Mouse (Mus musculus) MN1 (cell line): ENCODE measurements at regions not wholly inside any gene's neighbourhood (a gene's known extent, or its start where the extent isn't known, plus 50 kb on each side); places are given as distances from the start of the nearest gene placed in this dataset.

Experiments used
- DNase-seq: peaks from one replicate; pipeline ENCODE4 v3.0.0-alpha.2; 2016; ENCODE audit warnings: low spot score

- no peak for DNase-seq
Observed at GRCm38 (mm10) chr4:56619803-56620202, 120.1 kb upstream of the Gm26657 start.

DNA sequence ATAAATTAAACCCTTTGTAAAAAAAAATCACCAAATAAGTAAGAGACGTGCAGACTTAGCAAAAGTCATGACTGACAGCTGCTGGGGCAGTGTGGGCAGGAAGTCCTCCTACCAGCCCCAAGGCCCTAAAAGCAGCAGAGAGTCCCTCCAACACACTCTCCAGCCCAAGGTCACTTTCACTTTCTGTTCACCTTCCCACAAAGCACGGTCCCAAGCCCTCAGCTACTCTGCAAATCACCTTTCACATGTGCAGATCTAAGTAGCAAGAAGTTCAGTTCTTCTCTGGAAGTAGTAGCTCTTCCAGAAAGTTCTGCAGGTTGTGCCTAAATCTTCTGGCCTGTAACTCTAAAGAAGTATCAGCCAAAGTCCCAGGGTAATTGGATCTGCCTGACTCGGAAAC, 120.8 kb upstream of the Gm26657 start:
- DNase-seq, result no peak

- no peak for DNase-seq
Observed at GRCm38 (mm10) chr4:56618433-56618832, 121.4 kb upstream of the Gm26657 start.

DNA sequence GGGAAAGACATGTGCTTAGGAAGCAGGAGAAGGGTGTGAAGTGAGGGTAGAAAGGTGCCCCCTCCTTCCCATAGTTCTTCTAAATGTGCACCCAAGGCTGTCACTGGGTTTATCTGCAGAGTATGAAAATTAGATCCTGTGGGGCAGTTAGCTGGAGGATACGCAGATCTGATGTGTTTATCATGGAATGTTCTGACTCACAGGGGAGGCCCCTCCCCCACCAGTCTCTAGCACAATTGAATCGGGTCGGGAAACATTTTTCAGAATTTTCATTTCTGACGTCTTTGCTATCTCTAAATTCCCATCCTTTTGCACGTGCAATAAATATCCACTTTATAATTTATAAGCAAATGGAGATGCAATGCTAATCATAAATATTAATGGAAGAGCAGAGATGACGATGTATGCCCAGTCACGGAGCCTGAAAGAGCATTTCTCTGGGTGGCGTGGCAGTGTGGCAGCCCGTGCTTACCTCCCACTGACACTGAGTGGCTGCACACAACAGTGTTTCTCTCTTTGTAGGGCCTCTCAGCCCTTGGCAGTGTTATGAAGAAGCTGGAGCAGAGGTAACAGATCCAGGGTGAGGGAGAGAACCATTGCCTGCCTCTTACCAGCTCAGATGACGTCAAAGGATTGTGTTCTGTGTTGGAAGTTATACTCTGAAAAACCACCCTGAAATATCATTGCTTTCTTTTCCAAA, 122.1 kb upstream of the Gm26657 start:
- peak; percentile 8 for DNase-seq

GRCm38 (mm10) chr4:56612325-56612724, 127.5 kb upstream of the Gm26657 start:
- no peak for DNase-seq

DNA sequence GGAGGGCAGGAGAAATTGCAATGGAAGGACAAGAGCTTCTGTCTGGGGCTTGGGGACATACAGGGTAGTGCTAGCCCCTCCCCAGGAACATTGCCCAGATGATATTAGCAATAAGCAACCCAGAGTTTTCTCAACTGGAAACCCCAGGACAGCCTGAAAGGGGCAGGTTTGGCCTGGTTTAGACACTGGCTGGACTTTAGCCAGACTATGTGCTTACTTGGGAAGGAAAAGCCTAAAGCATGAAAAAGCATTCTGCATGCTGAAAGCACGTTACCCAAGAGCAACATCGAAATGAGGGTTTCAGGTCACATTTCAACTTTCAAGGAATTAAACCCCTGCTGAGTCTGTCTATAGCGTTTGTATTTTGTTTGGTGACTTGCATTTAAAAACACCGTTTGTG, 128.1 kb upstream of the Gm26657 start:
- no peak for DNase-seq

DNA sequence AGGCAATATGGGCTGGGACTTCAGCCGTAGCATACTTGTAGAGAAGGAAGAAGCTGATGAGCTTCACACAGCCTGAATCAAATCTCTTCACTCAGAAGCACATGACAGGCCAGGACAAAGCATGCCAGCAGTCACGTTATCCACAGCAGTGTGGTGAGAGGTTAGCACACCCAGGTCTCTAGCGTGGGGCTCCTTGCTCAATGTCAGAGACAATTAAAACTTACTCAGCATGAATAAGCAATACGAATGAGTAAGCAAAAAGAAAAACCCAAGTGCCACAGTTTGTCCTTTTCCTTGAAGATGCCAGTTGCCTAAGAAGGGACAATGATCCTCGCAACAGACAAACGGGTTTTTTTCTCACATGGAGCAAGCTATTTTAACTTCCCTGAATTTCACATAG, 129.6 kb upstream of the Gm26657 start:
- DNase-seq, result no peak

- peak; percentile 12 for DNase-seq
Observed at GRCm38 (mm10) chr4:56608701-56609100, 131.2 kb upstream of the Gm26657 start.

DNA sequence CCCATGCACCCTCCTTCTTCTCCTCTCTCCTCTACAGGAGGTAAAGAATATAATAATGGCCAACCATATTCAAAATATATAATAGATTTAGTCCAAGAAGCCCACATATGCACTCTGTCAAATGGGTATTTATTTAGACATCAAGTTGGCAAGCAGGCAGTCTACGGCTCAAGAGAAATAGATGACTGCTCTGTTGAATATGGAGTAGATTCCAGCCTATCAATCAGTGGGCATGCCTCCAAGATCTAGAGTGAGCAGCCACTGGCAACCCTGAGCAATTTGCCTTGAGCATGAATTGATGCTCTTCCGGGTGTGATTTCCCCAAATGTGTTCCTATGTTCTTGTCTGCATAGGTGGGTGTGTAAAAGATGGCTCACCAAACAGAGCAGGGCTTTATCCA, 141.5 kb upstream of the Gm26657 start:
- no peak for DNase-seq

DNA sequence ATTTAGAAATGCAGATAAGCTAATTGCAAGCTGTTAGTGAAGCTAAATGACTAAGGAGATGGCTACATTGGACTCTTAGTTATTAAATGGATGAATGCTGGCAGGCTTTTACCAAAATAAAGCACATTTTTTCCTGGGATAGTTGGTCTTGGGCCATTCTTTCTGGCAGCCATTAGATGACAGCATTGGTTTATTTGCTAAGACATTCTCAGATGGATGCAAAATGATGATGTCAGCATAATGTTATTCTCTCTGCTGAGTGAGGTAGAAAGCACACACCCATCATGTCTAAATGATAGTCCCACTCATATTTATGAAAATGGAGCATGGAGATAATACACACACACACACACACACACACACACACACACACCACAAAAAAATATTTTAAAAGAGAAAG, 141.9 kb upstream of the Gm26657 start:
- no peak for DNase-seq

DNA sequence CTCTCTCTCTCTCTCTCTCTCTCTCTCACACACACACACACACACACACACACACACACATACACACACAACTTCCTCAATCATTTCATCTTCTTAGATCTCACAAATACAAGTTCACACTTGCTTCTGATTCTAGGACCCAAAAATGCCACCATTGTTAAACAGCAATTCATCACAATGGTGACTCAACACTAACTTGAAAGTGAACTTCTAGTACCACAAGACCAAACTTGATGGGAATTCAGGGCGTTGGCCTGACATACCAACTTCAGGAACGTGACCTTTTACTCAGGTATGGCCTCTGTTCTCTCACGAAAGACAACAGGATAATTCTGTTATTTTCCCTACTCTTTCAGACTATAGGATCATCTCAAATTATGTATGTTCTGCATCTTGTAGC, 157.5 kb upstream of the Gm26657 start:
- DNase-seq, result no peak

- DNase-seq, result no peak
Observed at GRCm38 (mm10) chr4:56576837-56577548, 162.9 kb upstream of the Gm26657 start.

- DNase-seq, result no peak
Observed at GRCm38 (mm10) chr4:56552126-56552525, 187.7 kb upstream of the Gm26657 start.

- DNase-seq, result no peak
Observed at GRCm38 (mm10) chr4:56533344-56533985, 206.4 kb upstream of the Gm26657 start.

GRCm38 (mm10) chr4:56532921-56533320, 206.9 kb upstream of the Gm26657 start:
- DNase-seq, result no peak

- no peak for DNase-seq
Observed at GRCm38 (mm10) chr4:56528571-56528970, 211.3 kb upstream of the Gm26657 start.

GRCm38 (mm10) chr4:56524430-56524985, 215.4 kb upstream of the Gm26657 start:
- DNase-seq, result no peak

GRCm38 (mm10) chr4:56507770-56508169, 232.1 kb upstream of the Gm26657 start:
- no peak for DNase-seq

DNA sequence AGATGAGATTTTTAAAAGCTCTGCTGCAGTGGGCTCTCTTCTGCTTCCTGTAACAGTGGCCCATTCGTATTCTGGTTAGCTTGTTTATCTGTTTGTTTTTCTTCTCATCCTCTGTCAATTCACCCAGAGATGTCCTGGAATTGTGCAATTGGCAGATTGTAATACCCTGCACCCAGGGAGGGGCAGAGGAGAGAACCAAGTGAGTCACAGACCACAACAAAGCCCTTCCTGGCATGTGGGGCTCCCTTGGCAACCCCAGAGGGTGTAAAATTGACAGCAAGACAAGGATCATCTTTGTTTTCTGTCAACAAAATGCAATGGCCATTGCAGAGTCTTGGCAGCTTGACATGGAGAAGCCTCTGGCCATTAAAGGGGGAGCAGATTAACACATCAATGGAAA, 233.1 kb upstream of the Gm26657 start:
- DNase-seq, result no peak

GRCm38 (mm10) chr4:56506067-56506466, 233.8 kb upstream of the Gm26657 start:
- DNase-seq, result no peak

- DNase-seq, result peak; percentile 87
Observed at GRCm38 (mm10) chr4:56492537-56493221, 247.2 kb upstream of the Gm26657 start.

DNA sequence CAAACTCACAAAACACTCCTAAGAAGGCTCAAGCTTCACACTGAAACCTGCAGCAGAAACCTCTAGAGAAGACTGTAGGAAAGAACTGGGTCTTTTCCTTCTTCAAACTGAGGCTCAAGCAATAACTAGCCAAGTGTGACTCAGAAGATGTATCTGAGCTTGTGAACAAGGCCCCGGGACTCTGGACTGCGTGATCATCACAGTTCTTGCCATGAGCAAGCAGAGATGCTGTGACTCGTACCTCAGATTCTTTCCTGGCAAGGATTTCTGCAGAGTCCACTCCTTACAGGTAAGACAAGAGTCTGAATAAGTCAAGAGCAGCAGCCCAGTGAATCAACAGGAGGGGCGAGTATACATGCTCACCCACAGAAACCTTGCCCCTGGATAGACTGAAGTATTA, 250.5 kb upstream of the Gm26657 start:
- DNase-seq, result no peak
